Mouse (Mus musculus): ENCODE measurements around the gene Emp3.

GRCm38 (mm10) chr7:45915011-45915410, 6.2 kb downstream of the Emp3 start:
- TF ChIP-seq POLR2A (IDR thresholded peaks at IDR 0.05; ENCODE audit: low read depth, low read length) (no peak), CTCF (conservative IDR thresholded peaks at IDR 0.05; ENCODE audit: insufficient read depth, insufficient read length, low read depth, low read length) (no peak)

All from kidney, adult 2 months (tissue).